Mouse (Mus musculus): Measurements from ENCODE around the gene 2200002D01Rik.

- TF ChIP-seq EP300 (IDR thresholded peaks at IDR 0.05; ENCODE audit: low read depth) = no peak
- TF ChIP-seq CTCF (IDR thresholded peaks at IDR 0.05; ENCODE audit: low read depth) = peak; percentile 89
These were observed 40.8 kb upstream of the 2200002D01Rik start, which contains the start of gene Ppp1r14a for GRCm38 (mm10) chr7:29288942-29289638.

Data from liver, embryonic 14.5 days (tissue).